Comparison of ENCODE assay signal across 7 mouse cellular contexts in genomic region chr10:83649037-83649436, GRCm38 (mm10). TPM values are rescaled to one million over a fixed set of nuclear protein-coding genes. Genes with fewer than 3 reads are reported as not detected.
DNase-seq lines count a peak whose midpoint lies in the region; ATAC-seq and TF ChIP-seq lines count a peak whose summit lies in the region.

No protein-coding gene starts in this region.

- peaks cover 27% of the 10 kb centered on the region for H3K4me1 ChIP-seq in lung, embryonic 15.5 days
- H3K4me1 ChIP-seq in forebrain, embryonic 12.5 days = peaks cover 36% of the 10 kb centered on the region
- peaks cover 5% of the 10 kb centered on the region; the same call in 1 of the 2 replicates for H3K4me1 ChIP-seq in limb, embryonic 11.5 days (ENCODE audit: control insufficient read depth, insufficient read depth, low read length)
- H3K4me1 ChIP-seq in small intestine, adult 2 months (ENCODE audit: control insufficient read depth, insufficient read depth, insufficient read length, low read length) = peaks cover 15% of the 10 kb centered on the region; the same call in 1 of the 2 replicates

- H3K4me3 ChIP-seq in lung, embryonic 15.5 days = peak overlapping the region; percentile 86
- peak overlapping the region; percentile 83 for H3K4me3 ChIP-seq in forebrain, embryonic 12.5 days (replicated peaks)
- peak overlapping the region; percentile 80 for H3K4me3 ChIP-seq in limb, embryonic 11.5 days (ENCODE audit: low read depth, low read length)
- H3K4me3 ChIP-seq in small intestine, adult 2 months (ENCODE audit: low read depth, low read length) = peak overlapping the region; percentile 85

- no peak for TF ChIP-seq CTCF in small intestine, adult 2 months (IDR thresholded peaks at IDR 0.05; ENCODE audit: extremely low read depth, insufficient read length, insufficient replicate concordance, low read depth, low read length)

- no peaks in the 10 kb centered on the region for H3K9me3 ChIP-seq in lung, embryonic 15.5 days
- no peaks in the 10 kb centered on the region for H3K9me3 ChIP-seq in forebrain, embryonic 12.5 days
- H3K9me3 ChIP-seq in limb, embryonic 11.5 days (ENCODE audit: control insufficient read depth, low read length) = no peaks in the 10 kb centered on the region

- peak overlapping the region; percentile 67 for H3K9ac ChIP-seq in lung, embryonic 15.5 days
- peak overlapping the region; percentile 77 for H3K9ac ChIP-seq in forebrain, embryonic 12.5 days
- H3K9ac ChIP-seq in limb, embryonic 11.5 days (ENCODE audit: low read length) = peak overlapping the region; percentile 81

- H3K36me3 ChIP-seq in lung, embryonic 15.5 days = no peaks in the 10 kb centered on the region
- no peaks in the 10 kb centered on the region for H3K36me3 ChIP-seq in forebrain, embryonic 12.5 days (replicated peaks)
- no peaks in the 10 kb centered on the region for H3K36me3 ChIP-seq in limb, embryonic 11.5 days (ENCODE audit: control insufficient read depth, insufficient read depth, low read length)
- no peaks in the 10 kb centered on the region for H3K36me3 ChIP-seq in small intestine, adult 2 months (ENCODE audit: control insufficient read depth, insufficient read depth, low read length)

- no peaks in the 10 kb centered on the region for H3K27me3 ChIP-seq in lung, embryonic 15.5 days
- H3K27me3 ChIP-seq in forebrain, embryonic 12.5 days = no peaks in the 10 kb centered on the region
- H3K27me3 ChIP-seq in limb, embryonic 11.5 days (ENCODE audit: control insufficient read depth, insufficient read depth, low read length) = no peaks in the 10 kb centered on the region
- H3K27me3 ChIP-seq in small intestine, adult 2 months (ENCODE audit: control insufficient read depth, insufficient read depth, low read length) = no peaks in the 10 kb centered on the region

- peak overlapping the region; percentile 45 for H3K27ac ChIP-seq in lung, embryonic 15.5 days
- H3K27ac ChIP-seq in forebrain, embryonic 12.5 days = 0 out of 2 replicates have a peak overlapping the region, but pooled peaks have one; percentile 81
- H3K27ac ChIP-seq in limb, embryonic 11.5 days (replicated peaks; ENCODE audit: low read depth, low read length) = no peak overlapping the region
- no peak overlapping the region for H3K27ac ChIP-seq in small intestine, adult 2 months (ENCODE audit: insufficient read depth, low read depth, low read length)

- no peak; the same call in 1 of the 2 replicates for ATAC-seq in lung, embryonic 15.5 days (ENCODE audit: borderline replicate concordance, extremely low read depth, low FRiP score, low TSS enrichment)
- ATAC-seq in forebrain, embryonic 12.5 days (ENCODE audit: low FRiP score) = 0 out of 2 replicates have a peak, but pooled peaks have one; percentile 1
- ATAC-seq in limb, embryonic 11.5 days (ENCODE audit: insufficient number of reproducible peaks, low FRiP score, low TSS enrichment, low read depth) = peak; percentile 1; the same call in 1 of the 2 replicates
- ATAC-seq in megakaryocyte progenitor cell, adult 5-6 weeks (replicated peaks; ENCODE audit: poor library complexity) = no peak

- TF ChIP-seq POLR2A in small intestine, adult 2 months (IDR thresholded peaks at IDR 0.05; ENCODE audit: low read depth, low read length) = no peak

- DNase-seq in lung, postnatal 14 days = no peak
- DNase-seq in limb, embryonic 11.5 days (ENCODE audit: low spot score) = peak; percentile 32
- no peak for DNase-seq in left cerebral cortex, postnatal 4 days

- H3K4me2 ChIP-seq in lung, embryonic 15.5 days = peak overlapping the region; percentile 80
- peak overlapping the region; percentile 70 for H3K4me2 ChIP-seq in forebrain, embryonic 12.5 days
- H3K4me2 ChIP-seq in limb, embryonic 11.5 days (ENCODE audit: low read depth, severe bottlenecking) = peak overlapping the region; percentile 62

- 22% methylated on average over 6 of the region's 6 CpGs for WGBS in lung, embryonic 15.5 days
- WGBS in forebrain, embryonic 12.5 days = 34% methylated on average over 6 of the region's 6 CpGs
- WGBS in limb, embryonic 11.5 days = 38% methylated on average over 6 of the region's 6 CpGs
- WGBS in small intestine, adult 2 months = 16% methylated on average over 6 of the region's 6 CpGs

- intact Hi-C loops in left cerebral cortex, postnatal 4 days (cut with DNase I) = no loop called here

RNA-seq across cellular contexts. Expression of gene Appl2, which starts 0.5 kb away (rescaled TPM):
- 40.9 and 46.2 TPM in 2 replicates for polyA plus RNA-seq in lung, embryonic 15.5 days (2015; fragmentation: Nextera tagmentation; extraction: Ambion mirVana)
- 41.4 and 47.6 TPM in 2 replicates for polyA plus RNA-seq in forebrain, embryonic 12.5 days (2016; fragmentation: Nextera tagmentation; extraction: Ambion mirVana)
- 36.8 and 47.7 TPM in 2 replicates for polyA plus RNA-seq in limb, embryonic 11.5 days (2014; fragmentation: Nextera tagmentation; extraction: Ambion mirVana)
- 12.3 and 33.9 TPM in 2 replicates for polyA plus RNA-seq in small intestine, adult 2 months (2012; rRNA removed)
- total RNA-seq in left cerebral cortex, postnatal 4 days (2021) = 10 to 100 TPM; 35.9 to 38.8 TPM
- 24.7 and 25.4 TPM in 2 replicates for total RNA-seq in megakaryocyte progenitor cell, adult 5-6 weeks (2015)
- total RNA-seq in megakaryocyte progenitor cell, adult 5-6 weeks (2017) = 26.2 and 32.0 TPM in 2 replicates

Comparison
In these comparisons a context has a peak if more than half of its experiments do, and no peak if none do; other contexts are left out.
1. ATAC-seq: peak in forebrain, embryonic 12.5 days (single experiment) and limb, embryonic 11.5 days (single experiment); none in lung, embryonic 15.5 days (single experiment) and megakaryocyte progenitor cell, adult 5-6 weeks (single experiment).
2. H3K27ac ChIP-seq: peak in lung, embryonic 15.5 days (single experiment) and forebrain, embryonic 12.5 days (single experiment); none in limb, embryonic 11.5 days (single experiment) and small intestine, adult 2 months (single experiment).
3. Peak in every context shown above with its lines, with median percentiles within 50 percentile points of each other: H3K4me2 ChIP-seq, H3K4me3 ChIP-seq and H3K9ac ChIP-seq.